Mouse (Mus musculus): ENCODE results near the gene Plekhg2. TPM values are rescaled to one million over a fixed set of nuclear protein-coding genes. Genes with fewer than 3 reads are reported as not detected.

Gene Plekhg2
- polyA plus RNA-seq, 1 experiment, result 14.6 TPM

DNA sequence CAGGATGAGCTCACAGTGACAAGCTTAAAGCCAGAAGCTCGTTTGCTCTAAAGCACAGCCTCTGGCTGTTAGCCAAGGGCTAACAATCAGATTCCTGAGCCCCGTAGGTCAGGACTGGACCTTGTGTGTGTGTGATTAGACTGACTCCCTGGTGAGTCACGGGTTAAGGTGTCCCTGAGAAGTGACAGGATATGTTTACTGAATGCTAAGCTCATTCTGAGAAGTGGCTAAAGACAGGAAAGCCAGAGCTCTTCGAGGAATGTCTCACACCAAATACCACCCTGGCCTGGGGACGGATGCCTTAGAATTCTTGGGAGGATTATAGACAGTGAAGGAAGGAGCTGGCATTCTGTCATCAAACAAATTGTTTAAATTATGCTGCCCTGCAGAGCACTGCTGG lies 14.4 kb downstream of the Plekhg2 start:
- Histone ChIP-seq H3K27ac (ENCODE audit: insufficient read depth, low read depth, low read length) (no peak overlapping the region), H3K4me1 (ENCODE audit: control insufficient read depth, insufficient read depth, low read length) (no peaks in the 10 kb centered on the region), H3K4me3 (ENCODE audit: insufficient read depth, low read length) (no peak overlapping the region)
- TF ChIP-seq CTCF (IDR thresholded peaks at IDR 0.05; ENCODE audit: low read depth, low read length) (no peak), POLR2A (IDR thresholded peaks at IDR 0.05; ENCODE audit: borderline replicate concordance, low read depth, low read length) (no peak)

DNA sequence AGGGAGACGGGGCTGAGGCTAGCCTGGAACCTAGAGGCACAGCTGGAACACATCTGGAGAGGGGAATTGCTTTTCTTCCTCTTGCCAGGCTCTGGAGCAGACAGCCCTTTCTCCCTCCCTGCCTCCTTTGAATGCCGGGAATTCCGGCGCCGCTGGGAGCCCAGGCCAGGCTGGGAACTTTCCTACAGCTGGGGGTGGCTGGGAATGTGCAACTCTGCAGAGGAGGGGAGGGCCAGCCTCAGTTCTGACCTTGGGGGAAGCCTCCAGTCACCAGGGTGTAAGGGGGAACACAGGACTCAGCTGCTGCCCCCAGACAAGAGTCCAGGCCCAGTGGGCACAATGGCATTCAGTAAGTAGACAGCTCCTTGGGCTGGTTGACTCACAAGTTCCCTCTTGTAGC lies 15.4 kb downstream of the Plekhg2 start:
- no peak overlapping the region for H3K27ac ChIP-seq (ENCODE audit: insufficient read depth, low read depth, low read length)
- no peak overlapping the region for H3K4me3 ChIP-seq (ENCODE audit: insufficient read depth, low read length)
- TF ChIP-seq POLR2A (IDR thresholded peaks at IDR 0.05; ENCODE audit: borderline replicate concordance, low read depth, low read length) (no peak), CTCF (IDR thresholded peaks at IDR 0.05; ENCODE audit: low read depth, low read length) (no peak)
- H3K4me1 ChIP-seq (ENCODE audit: control insufficient read depth, insufficient read depth, low read length), result peaks cover 1% of the 10 kb centered on the region; the same call in 1 of the 2 replicates

DNA sequence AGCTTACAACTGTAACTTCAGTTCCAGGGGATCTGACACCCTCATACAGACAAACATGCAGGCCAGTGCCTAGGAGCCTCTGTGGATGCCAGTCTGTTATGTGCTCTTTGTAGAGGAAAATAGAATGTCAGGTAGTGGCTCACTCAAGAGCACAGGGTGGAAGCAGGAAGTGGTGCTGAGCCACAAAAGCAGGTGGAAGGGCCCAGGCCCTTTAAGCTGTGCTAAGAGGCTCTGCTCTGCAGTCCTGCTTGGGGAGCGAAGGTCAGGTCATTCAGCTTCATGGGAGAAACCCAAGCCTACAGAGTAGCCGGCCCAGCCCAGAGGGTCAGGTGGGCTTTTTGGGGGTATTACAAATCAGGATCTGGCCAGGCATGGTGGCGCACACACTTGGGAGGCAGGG lies 17.2 kb downstream of the Plekhg2 start:
- Histone ChIP-seq H3K27ac (ENCODE audit: insufficient read depth, low read depth, low read length) (no peak overlapping the region), H3K4me1 (ENCODE audit: control insufficient read depth, insufficient read depth, low read length) (peaks cover 3% of the 10 kb centered on the region; the same call in 1 of the 2 replicates), H3K4me3 (ENCODE audit: insufficient read depth, low read length) (no peak overlapping the region)
- TF ChIP-seq CTCF (IDR thresholded peaks at IDR 0.05; ENCODE audit: low read depth, low read length) (no peak), POLR2A (IDR thresholded peaks at IDR 0.05; ENCODE audit: borderline replicate concordance, low read depth, low read length) (no peak)

DNA sequence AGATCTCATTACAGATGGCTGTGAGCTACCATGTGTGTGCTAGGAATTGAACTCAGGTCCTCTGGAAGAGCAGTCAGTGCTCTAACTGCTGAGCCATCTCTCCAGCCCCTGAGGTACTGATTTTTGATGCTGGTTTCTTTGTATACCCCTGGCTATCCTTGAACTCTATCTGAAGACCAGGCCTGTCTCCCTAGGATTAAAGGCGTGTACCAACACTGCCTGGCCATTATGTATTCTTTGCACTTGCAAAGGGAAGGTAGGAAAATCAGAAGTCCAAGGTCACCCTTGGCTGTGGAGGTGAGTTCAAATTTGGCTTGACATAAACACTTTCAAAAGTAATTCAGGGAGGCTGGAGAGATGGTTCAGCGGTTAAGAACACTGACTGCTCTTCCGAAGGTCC lies 17.8 kb downstream of the Plekhg2 start:
- TF ChIP-seq POLR2A (IDR thresholded peaks at IDR 0.05; ENCODE audit: borderline replicate concordance, low read depth, low read length) (no peak), CTCF (IDR thresholded peaks at IDR 0.05; ENCODE audit: low read depth, low read length) (no peak)
- no peak overlapping the region for H3K27ac ChIP-seq (ENCODE audit: insufficient read depth, low read depth, low read length)
- no peak overlapping the region for H3K4me3 ChIP-seq (ENCODE audit: insufficient read depth, low read length)
- H3K4me1 ChIP-seq (ENCODE audit: control insufficient read depth, insufficient read depth, low read length), result peaks cover 8% of the 10 kb centered on the region

DNA sequence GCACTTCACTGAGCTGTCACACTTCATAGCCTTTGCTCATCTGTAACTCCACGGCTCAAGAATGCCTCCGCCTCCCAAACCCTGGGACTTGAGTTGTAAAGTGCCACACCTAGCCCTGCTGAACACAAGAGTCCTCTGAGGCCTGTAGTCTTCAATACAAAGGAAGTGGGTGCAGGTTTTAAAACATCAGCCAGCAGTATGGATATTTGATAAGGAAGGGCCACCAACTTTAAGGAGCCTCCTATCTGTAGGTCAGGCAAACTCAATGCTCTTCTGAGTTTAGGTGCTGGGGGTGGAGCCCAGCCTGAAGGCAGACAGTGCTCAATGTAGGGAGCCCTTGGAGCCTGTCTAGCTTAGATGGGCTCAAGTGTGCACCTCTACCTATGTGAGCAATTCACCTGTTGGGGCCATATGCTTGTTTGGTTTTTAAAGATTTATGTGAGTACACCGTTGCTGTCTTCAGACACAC lies 18.3 kb downstream of the Plekhg2 start:
- H3K27ac ChIP-seq (ENCODE audit: insufficient read depth, low read depth, low read length), result no peak overlapping the region
- no peak for TF ChIP-seq POLR2A (IDR thresholded peaks at IDR 0.05; ENCODE audit: borderline replicate concordance, low read depth, low read length)
- H3K4me1 ChIP-seq (ENCODE audit: control insufficient read depth, insufficient read depth, low read length), result peaks cover 12% of the 10 kb centered on the region
- H3K4me3 ChIP-seq (ENCODE audit: insufficient read depth, low read length), result no peak overlapping the region

DNA sequence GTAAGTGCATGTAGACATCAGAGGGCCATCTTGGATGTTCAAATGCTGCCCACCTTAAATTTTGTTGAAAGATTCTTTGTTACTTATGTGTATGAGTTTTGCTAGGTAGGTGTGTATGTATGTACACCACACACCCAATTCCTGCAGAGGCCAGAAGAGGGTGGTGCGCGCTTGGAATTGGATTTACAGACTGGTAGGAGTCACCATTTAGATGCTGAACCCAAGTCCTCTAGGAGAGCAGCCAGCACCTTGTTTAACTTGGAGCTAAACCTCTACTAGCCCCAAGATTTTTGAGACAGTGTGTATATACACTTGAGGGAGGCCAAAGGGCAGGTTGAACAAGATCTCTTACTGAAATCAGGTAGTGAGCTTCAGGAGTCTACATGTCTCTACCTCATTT lies 19.1 kb downstream of the Plekhg2 start:
- H3K4me1 ChIP-seq (ENCODE audit: control insufficient read depth, insufficient read depth, low read length), result peaks cover 20% of the 10 kb centered on the region
- no peak overlapping the region for H3K4me3 ChIP-seq (ENCODE audit: insufficient read depth, low read length)
- no peak overlapping the region for H3K27ac ChIP-seq (ENCODE audit: insufficient read depth, low read depth, low read length)
- TF ChIP-seq POLR2A (IDR thresholded peaks at IDR 0.05; ENCODE audit: borderline replicate concordance, low read depth, low read length), result no peak

DNA sequence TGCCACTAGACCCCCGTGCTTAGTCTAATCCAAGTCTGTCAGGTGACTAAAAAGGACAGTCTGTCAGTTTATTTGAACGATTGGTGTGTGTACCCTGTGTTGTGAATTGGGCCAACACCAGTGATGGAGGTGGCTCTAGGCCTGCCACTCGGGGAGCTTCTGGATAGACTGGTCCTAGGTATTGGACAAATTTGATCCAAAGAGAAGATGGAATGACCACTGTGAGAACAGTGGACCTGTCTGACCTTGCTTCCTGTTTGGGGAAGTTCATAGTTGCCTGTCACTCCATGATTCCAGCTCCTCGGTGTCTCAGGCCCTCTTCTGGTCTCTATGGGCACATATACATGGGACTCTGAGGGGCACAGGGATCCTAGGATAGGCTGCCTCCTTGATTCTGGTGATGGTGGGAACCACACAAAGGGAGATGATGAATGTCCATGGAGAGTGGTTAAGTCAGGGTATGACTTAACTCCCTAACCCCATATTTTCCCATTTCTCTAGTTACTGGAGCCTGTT lies 20.7 kb downstream of the Plekhg2 start:
- Histone ChIP-seq H3K4me3 (ENCODE audit: insufficient read depth, low read length) (peak overlapping the region; percentile 93), H3K4me1 (ENCODE audit: control insufficient read depth, insufficient read depth, low read length) (peaks cover 27% of the 10 kb centered on the region), H3K27ac (ENCODE audit: insufficient read depth, low read depth, low read length) (peak overlapping the region; percentile 58)
- TF ChIP-seq CTCF (IDR thresholded peaks at IDR 0.05; ENCODE audit: low read depth, low read length) (no peak), POLR2A (IDR thresholded peaks at IDR 0.05; ENCODE audit: borderline replicate concordance, low read depth, low read length) (no peak)

DNA sequence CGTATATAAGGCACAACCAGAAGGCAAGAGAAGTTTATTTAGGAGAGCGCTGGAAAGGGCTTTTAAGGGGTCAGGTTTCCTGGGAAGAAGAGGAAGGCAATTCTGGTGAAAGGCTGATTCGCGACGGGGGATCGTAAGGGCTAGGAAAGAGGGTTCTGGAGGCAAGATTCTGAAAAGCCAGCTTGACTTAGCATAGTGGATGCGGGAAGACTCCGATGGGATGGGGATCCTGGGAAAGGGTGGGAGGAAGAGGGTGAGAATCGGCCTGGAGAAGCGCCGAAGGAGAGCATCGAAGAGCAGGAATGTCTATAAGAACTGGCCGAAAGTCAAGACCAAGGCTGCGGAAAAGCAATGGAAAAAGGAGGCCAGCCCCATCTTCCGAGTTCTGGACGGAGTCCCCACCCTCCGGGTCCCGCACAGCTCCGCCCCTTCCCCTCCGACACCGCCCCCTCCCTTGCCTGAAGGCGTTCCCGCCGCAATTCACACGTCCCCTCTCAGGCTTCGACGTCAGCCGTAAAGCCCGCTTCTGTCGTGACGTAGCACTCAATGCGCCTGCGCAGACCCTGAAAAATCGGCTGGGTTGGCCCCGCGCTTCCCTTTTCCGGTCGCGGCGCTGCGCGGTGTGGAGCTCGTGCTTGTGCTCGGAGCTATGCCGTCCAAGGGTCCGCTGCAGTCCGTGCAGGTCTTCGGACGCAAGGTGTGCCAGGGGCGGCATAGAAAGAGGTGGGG lies 22.1 kb downstream of the Plekhg2 start, which contains the start of gene Rps16:
Rps16 (plus strand) TSS at position 498 of the 729 bp plus-strand sequence.
- peak within 1 kb of the TSS; percentile 83 for H3K27ac ChIP-seq (ENCODE audit: insufficient read depth, low read depth, low read length)
- peaks cover 27% of the 10 kb centered on the region for H3K4me1 ChIP-seq (ENCODE audit: control insufficient read depth, insufficient read depth, low read length)
- peak within 1 kb of the TSS; percentile 93 for H3K4me3 ChIP-seq (ENCODE audit: insufficient read depth, low read length)
- no peak for TF ChIP-seq CTCF (IDR thresholded peaks at IDR 0.05; ENCODE audit: low read depth, low read length)
- TF ChIP-seq POLR2A (IDR thresholded peaks at IDR 0.05; ENCODE audit: borderline replicate concordance, low read depth, low read length), result 0 out of 2 replicates have a peak, but pooled peaks have one; percentile 51

DNA sequence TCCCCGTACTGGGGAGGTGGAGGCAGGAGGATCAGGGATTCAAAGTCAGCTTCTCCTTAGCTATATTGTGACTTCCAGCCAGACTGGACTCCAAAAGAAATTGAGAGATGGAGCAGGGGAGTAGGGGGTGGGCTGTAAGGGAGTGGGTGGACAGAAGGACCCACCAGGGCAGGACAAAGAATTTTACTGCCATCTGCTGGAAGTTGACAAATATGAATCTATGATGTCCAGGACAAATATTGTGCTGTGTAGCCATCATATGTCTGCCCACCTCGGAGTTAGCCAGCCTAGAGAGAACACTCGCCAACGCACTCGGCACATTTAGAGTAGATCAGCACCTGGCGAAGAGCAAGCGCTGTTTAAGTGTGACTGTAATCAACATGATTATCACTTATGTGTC lies 23.8 kb downstream of the Plekhg2 start:
- Histone ChIP-seq H3K4me3 (ENCODE audit: insufficient read depth, low read length) (no peak overlapping the region), H3K27ac (ENCODE audit: insufficient read depth, low read depth, low read length) (peak overlapping the region; percentile 73; the same call in 1 of the 2 replicates), H3K4me1 (ENCODE audit: control insufficient read depth, insufficient read depth, low read length) (peaks cover 27% of the 10 kb centered on the region)
- TF ChIP-seq POLR2A (IDR thresholded peaks at IDR 0.05; ENCODE audit: borderline replicate concordance, low read depth, low read length) (no peak), CTCF (IDR thresholded peaks at IDR 0.05; ENCODE audit: low read depth, low read length) (peak; percentile 13; the same call in 1 of the 2 replicates)

DNA sequence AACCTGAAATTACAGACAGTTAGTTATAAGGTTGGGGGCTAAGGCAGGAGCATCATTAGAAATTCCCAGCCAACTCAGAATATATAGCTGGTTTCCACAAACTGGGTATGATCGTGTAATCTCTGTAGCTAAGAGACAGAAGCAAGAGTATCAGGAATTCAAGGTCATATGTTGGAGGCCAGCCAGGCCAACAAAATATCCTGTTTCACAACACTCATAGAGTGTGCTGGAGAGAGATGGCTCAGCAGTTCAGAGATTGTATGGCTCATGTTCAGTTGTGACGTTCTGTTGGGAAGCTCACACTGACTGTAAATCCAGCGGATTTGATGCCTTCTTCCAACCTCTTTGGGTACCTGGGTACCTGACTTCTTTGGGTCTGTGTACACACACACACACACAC lies 24.7 kb downstream of the Plekhg2 start:
- Histone ChIP-seq H3K4me1 (ENCODE audit: control insufficient read depth, insufficient read depth, low read length) (peaks cover 27% of the 10 kb centered on the region), H3K27ac (ENCODE audit: insufficient read depth, low read depth, low read length) (peak overlapping the region; percentile 73), H3K4me3 (ENCODE audit: insufficient read depth, low read length) (no peak overlapping the region)
- TF ChIP-seq CTCF (IDR thresholded peaks at IDR 0.05; ENCODE audit: low read depth, low read length), result no peak
- TF ChIP-seq POLR2A (IDR thresholded peaks at IDR 0.05; ENCODE audit: borderline replicate concordance, low read depth, low read length), result no peak
